Mouse (Mus musculus): ENCODE measurements around the gene Xpc. TPM values are rescaled to one million over a fixed set of nuclear protein-coding genes. Genes with fewer than 3 reads are reported as not detected.

The Xpc gene
- polyA plus RNA-seq, 1 experiment from 2014 or later = 20.1 TPM

- no peak overlapping the region for H3K4me2 ChIP-seq (ENCODE audit: low read length)
- no peaks in the 10 kb centered on the region for H3K4me1 ChIP-seq (replicated peaks; ENCODE audit: control insufficient read depth, insufficient read depth, low read length)
- H3K4me3 ChIP-seq (replicated peaks; ENCODE audit: low read length) = no peak overlapping the region
- no peak overlapping the region for H3K9ac ChIP-seq (replicated peaks; ENCODE audit: low read depth, low read length)
- no peak overlapping the region for H3K27ac ChIP-seq (ENCODE audit: low read length)
- WGBS = 82% methylated on average over 6 of the region's 6 CpGs
- 0 out of 2 replicates have a peak, but pooled peaks cover 2% of the 10 kb centered on the region for H3K36me3 ChIP-seq (ENCODE audit: control insufficient read depth, insufficient read depth)
- no peaks in the 10 kb centered on the region for H3K27me3 ChIP-seq (replicated peaks; ENCODE audit: control insufficient read depth, insufficient read depth, low read length)
- ATAC-seq = no peak
- no peaks in the 10 kb centered on the region for H3K9me3 ChIP-seq (ENCODE audit: control insufficient read depth, low read length)
Observed at GRCm38 (mm10) chr6:91531276-91531675, 15.6 kb upstream of the Xpc start.

GRCm38 (mm10) chr6:91530673-91531072, 15.0 kb upstream of the Xpc start:
- ATAC-seq = no peak
- no peaks in the 10 kb centered on the region for H3K9me3 ChIP-seq (ENCODE audit: control insufficient read depth, low read length)
- 92% methylated on average over 8 of the region's 8 CpGs for WGBS
- no peak overlapping the region for H3K4me2 ChIP-seq (ENCODE audit: low read length)
- H3K9ac ChIP-seq (replicated peaks; ENCODE audit: low read depth, low read length) = no peak overlapping the region
- no peaks in the 10 kb centered on the region for H3K27me3 ChIP-seq (replicated peaks; ENCODE audit: control insufficient read depth, insufficient read depth, low read length)
- no peaks in the 10 kb centered on the region for H3K4me1 ChIP-seq (replicated peaks; ENCODE audit: control insufficient read depth, insufficient read depth, low read length)
- no peak overlapping the region for H3K27ac ChIP-seq (ENCODE audit: low read length)
- 0 out of 2 replicates have a peak, but pooled peaks cover 2% of the 10 kb centered on the region for H3K36me3 ChIP-seq (ENCODE audit: control insufficient read depth, insufficient read depth)
- H3K4me3 ChIP-seq (replicated peaks; ENCODE audit: low read length) = no peak overlapping the region

GRCm38 (mm10) chr6:91528265-91528664, 12.6 kb upstream of the Xpc start:
- 89% methylated on average over 7 of the region's 7 CpGs for WGBS
- Histone ChIP-seq H3K4me1 (replicated peaks; ENCODE audit: control insufficient read depth, insufficient read depth, low read length) (no peaks in the 10 kb centered on the region), H3K27me3 (replicated peaks; ENCODE audit: control insufficient read depth, insufficient read depth, low read length) (no peaks in the 10 kb centered on the region), H3K36me3 (ENCODE audit: control insufficient read depth, insufficient read depth) (0 out of 2 replicates have a peak, but pooled peaks cover 2% of the 10 kb centered on the region), H3K4me2 (ENCODE audit: low read length) (no peak overlapping the region), H3K9me3 (ENCODE audit: control insufficient read depth, low read length) (no peaks in the 10 kb centered on the region), H3K9ac (replicated peaks; ENCODE audit: low read depth, low read length) (no peak overlapping the region), H3K4me3 (replicated peaks; ENCODE audit: low read length) (no peak overlapping the region), H3K27ac (ENCODE audit: low read length) (no peak overlapping the region)
- no peak for ATAC-seq

- no peak overlapping the region for H3K27ac ChIP-seq (ENCODE audit: low read length)
- no peak overlapping the region for H3K4me3 ChIP-seq (replicated peaks; ENCODE audit: low read length)
- H3K9me3 ChIP-seq (ENCODE audit: control insufficient read depth, low read length) = no peaks in the 10 kb centered on the region
- H3K4me1 ChIP-seq (replicated peaks; ENCODE audit: control insufficient read depth, insufficient read depth, low read length) = no peaks in the 10 kb centered on the region
- 44% methylated on average over 5 of the region's 5 CpGs for WGBS
- peaks cover 8% of the 10 kb centered on the region for H3K36me3 ChIP-seq (ENCODE audit: control insufficient read depth, insufficient read depth)
- peak; percentile 66 for ATAC-seq
- no peaks in the 10 kb centered on the region for H3K27me3 ChIP-seq (replicated peaks; ENCODE audit: control insufficient read depth, insufficient read depth, low read length)
- H3K4me2 ChIP-seq (ENCODE audit: low read length) = no peak overlapping the region
- no peak overlapping the region for H3K9ac ChIP-seq (replicated peaks; ENCODE audit: low read depth, low read length)
Observed at GRCm38 (mm10) chr6:91527227-91527860, 11.7 kb upstream of the Xpc start.

- 80% methylated on average over 4 of the region's 4 CpGs for WGBS
- Histone ChIP-seq H3K9ac (replicated peaks; ENCODE audit: low read depth, low read length) (no peak overlapping the region), H3K36me3 (ENCODE audit: control insufficient read depth, insufficient read depth) (peaks cover 8% of the 10 kb centered on the region), H3K27ac (ENCODE audit: low read length) (no peak overlapping the region), H3K9me3 (ENCODE audit: control insufficient read depth, low read length) (no peaks in the 10 kb centered on the region), H3K4me1 (replicated peaks; ENCODE audit: control insufficient read depth, insufficient read depth, low read length) (no peaks in the 10 kb centered on the region), H3K4me2 (ENCODE audit: low read length) (no peak overlapping the region), H3K27me3 (replicated peaks; ENCODE audit: control insufficient read depth, insufficient read depth, low read length) (no peaks in the 10 kb centered on the region), H3K4me3 (replicated peaks; ENCODE audit: low read length) (no peak overlapping the region)
- ATAC-seq = no peak
Observed at GRCm38 (mm10) chr6:91525544-91525943, 9.9 kb upstream of the Xpc start.

GRCm38 (mm10) chr6:91522816-91523215, 7.1 kb upstream of the Xpc start:
- no peaks in the 10 kb centered on the region for H3K27me3 ChIP-seq (replicated peaks; ENCODE audit: control insufficient read depth, insufficient read depth, low read length)
- H3K9me3 ChIP-seq (ENCODE audit: control insufficient read depth, low read length) = no peaks in the 10 kb centered on the region
- H3K4me2 ChIP-seq (ENCODE audit: low read length) = no peak overlapping the region
- no peak overlapping the region for H3K9ac ChIP-seq (replicated peaks; ENCODE audit: low read depth, low read length)
- peaks cover 16% of the 10 kb centered on the region for H3K36me3 ChIP-seq (ENCODE audit: control insufficient read depth, insufficient read depth)
- no peak overlapping the region for H3K4me3 ChIP-seq (replicated peaks; ENCODE audit: low read length)
- H3K27ac ChIP-seq (ENCODE audit: low read length) = no peak overlapping the region
- ATAC-seq = no peak
- H3K4me1 ChIP-seq (replicated peaks; ENCODE audit: control insufficient read depth, insufficient read depth, low read length) = no peaks in the 10 kb centered on the region
- 97% methylated on average over 5 of the region's 5 CpGs for WGBS

- WGBS = 91% methylated on average over 7 of the region's 7 CpGs
- H3K4me1 ChIP-seq (replicated peaks; ENCODE audit: control insufficient read depth, insufficient read depth, low read length) = peaks cover 23% of the 10 kb centered on the region
- H3K9ac ChIP-seq (replicated peaks; ENCODE audit: low read depth, low read length) = no peak overlapping the region
- no peak overlapping the region for H3K27ac ChIP-seq (ENCODE audit: low read length)
- no peak overlapping the region for H3K4me2 ChIP-seq (ENCODE audit: low read length)
- H3K27me3 ChIP-seq (replicated peaks; ENCODE audit: control insufficient read depth, insufficient read depth, low read length) = no peaks in the 10 kb centered on the region
- ATAC-seq = no peak
- no peaks in the 10 kb centered on the region for H3K9me3 ChIP-seq (ENCODE audit: control insufficient read depth, low read length)
- no peak overlapping the region for H3K4me3 ChIP-seq (replicated peaks; ENCODE audit: low read length)
- H3K36me3 ChIP-seq (ENCODE audit: control insufficient read depth, insufficient read depth) = peaks cover 16% of the 10 kb centered on the region
Observed at GRCm38 (mm10) chr6:91518454-91519020, 2.8 kb upstream of the Xpc start.

- Histone ChIP-seq H3K4me1 (replicated peaks; ENCODE audit: control insufficient read depth, insufficient read depth, low read length) (peaks cover 23% of the 10 kb centered on the region), H3K9me3 (ENCODE audit: control insufficient read depth, low read length) (no peaks in the 10 kb centered on the region), H3K27me3 (replicated peaks; ENCODE audit: control insufficient read depth, insufficient read depth, low read length) (no peaks in the 10 kb centered on the region), H3K4me2 (ENCODE audit: low read length) (peak overlapping the region; percentile 73), H3K4me3 (replicated peaks; ENCODE audit: low read length) (peak overlapping the region; percentile 66), H3K9ac (replicated peaks; ENCODE audit: low read depth, low read length) (peak overlapping the region; percentile 71), H3K27ac (ENCODE audit: low read length) (no peak overlapping the region), H3K36me3 (ENCODE audit: control insufficient read depth, insufficient read depth) (peaks cover 6% of the 10 kb centered on the region)
- no peak for ATAC-seq
- 33% methylated on average over 10 of the region's 10 CpGs for WGBS
Observed at GRCm38 (mm10) chr6:91514737-91515362, 838 bp downstream of the Xpc start.

GRCm38 (mm10) chr6:91514135-91514534, 1.6 kb downstream of the Xpc start:
- no peak overlapping the region for H3K4me2 ChIP-seq (ENCODE audit: low read length)
- no peak overlapping the region for H3K9ac ChIP-seq (replicated peaks; ENCODE audit: low read depth, low read length)
- peaks cover 23% of the 10 kb centered on the region for H3K4me1 ChIP-seq (replicated peaks; ENCODE audit: control insufficient read depth, insufficient read depth, low read length)
- H3K9me3 ChIP-seq (ENCODE audit: control insufficient read depth, low read length) = no peaks in the 10 kb centered on the region
- H3K27me3 ChIP-seq (replicated peaks; ENCODE audit: control insufficient read depth, insufficient read depth, low read length) = no peaks in the 10 kb centered on the region
- H3K36me3 ChIP-seq (ENCODE audit: control insufficient read depth, insufficient read depth) = peaks cover 2% of the 10 kb centered on the region
- no peak for ATAC-seq
- no peak overlapping the region for H3K4me3 ChIP-seq (replicated peaks; ENCODE audit: low read length)
- no peak overlapping the region for H3K27ac ChIP-seq (ENCODE audit: low read length)
